Mouse (Mus musculus) liver, adult 2 months (tissue): ENCODE results near the gene Iqck.

Experiments
- CTCF ChIP-seq: fragments of 200-500 bp; IDR thresholded peaks from 2 replicates; pipeline ENCODE4 v1.5.1; 2011; ENCODE audit warnings: low read depth, low read length, control low read depth
- POLR2A ChIP-seq: fragments of 200-500 bp; IDR thresholded peaks from 2 replicates; pipeline ENCODE4 v1.6.1; 2011; ENCODE audit warnings: low read length, control low read depth; ENCODE audit not compliant: insufficient read depth; ENCODE audit errors: extremely low read depth

DNA sequence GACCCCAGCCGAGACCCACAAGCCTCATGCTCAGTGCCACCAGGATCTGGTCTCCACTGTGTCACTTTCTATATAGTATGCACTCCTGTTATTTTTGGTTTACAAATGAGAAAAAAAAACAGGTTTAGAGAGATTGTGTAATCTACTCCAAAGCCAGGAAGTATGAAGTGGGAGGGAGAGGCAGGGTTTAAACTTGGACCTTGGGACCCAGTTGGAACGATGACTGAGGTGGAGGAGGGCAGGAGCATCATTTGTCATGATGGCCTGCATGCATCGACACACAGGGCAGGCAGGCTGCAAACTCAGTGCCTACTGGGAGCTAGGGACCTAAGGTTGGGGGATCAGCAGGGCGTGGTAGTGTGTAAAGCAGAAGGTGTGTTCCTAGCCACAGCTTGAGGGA is 127.0 kb downstream of the Iqck start:
- TF ChIP-seq CTCF (no peak), POLR2A (no peak)
